Mouse (Mus musculus) thymus, postnatal 0 days (tissue): ENCODE results near the gene Rbm26. TPM values are rescaled to one million over a fixed set of nuclear protein-coding genes. Genes with fewer than 3 reads are reported as not detected.

ENCODE experiments used
- DNase-seq: peaks from one replicate; pipeline ENCODE4 v3.0.0-alpha.2; 2015; ENCODE audit warnings: low spot score
- polyA plus RNA-seq: library from polyadenylated mRNA; unstranded; fragments of >200 nt; fragmentation: Nextera tagmentation; extraction: Ambion mirVana; gene quantifications from 2 replicates; pipeline ENCODE4 v1.2.1, GENCODE M21; 2015

Rbm26 gene
- polyA plus RNA-seq, 1 experiment from 2014 or later, result 46.4 TPM

GRCm38 (mm10) chr14:105087001-105087400, 90.1 kb downstream of the Rbm26 start:
- no peak for DNase-seq

- DNase-seq, result no peak
Observed at GRCm38 (mm10) chr14:105085332-105085993, 91.7 kb downstream of the Rbm26 start.

GRCm38 (mm10) chr14:105084757-105085330, 92.3 kb downstream of the Rbm26 start:
- no peak for DNase-seq

GRCm38 (mm10) chr14:105084106-105084505, 93.0 kb downstream of the Rbm26 start:
- DNase-seq, result no peak

- DNase-seq, result no peak
Observed at GRCm38 (mm10) chr14:105074776-105075175, 102.4 kb downstream of the Rbm26 start.

- DNase-seq, result no peak
Observed at GRCm38 (mm10) chr14:105074376-105074775, 102.8 kb downstream of the Rbm26 start.

- DNase-seq, result no peak
Observed at GRCm38 (mm10) chr14:105071010-105071509, 106.1 kb downstream of the Rbm26 start.

- no peak for DNase-seq
Observed at GRCm38 (mm10) chr14:105070258-105071009, 106.7 kb downstream of the Rbm26 start.

- no peak for DNase-seq
Observed at GRCm38 (mm10) chr14:105068060-105068459, 109.1 kb downstream of the Rbm26 start.

- no peak for DNase-seq
Observed at GRCm38 (mm10) chr14:105064243-105064642, 112.9 kb downstream of the Rbm26 start.

GRCm38 (mm10) chr14:105061230-105061629, 115.9 kb downstream of the Rbm26 start:
- no peak for DNase-seq

GRCm38 (mm10) chr14:105057934-105058333, 119.2 kb downstream of the Rbm26 start:
- DNase-seq, result no peak

Other genes with a start within 250 kb of the Rbm26 start
- gene Ndfip2, start 81.2 kb upstream of the Rbm26 start, polyA plus RNA-seq, result 97.8 and 108 TPM in 2 replicates